Mouse (Mus musculus) intestine, postnatal 0 days (tissue): Measurements from ENCODE around the gene C530008M17Rik. TPM values are rescaled to one million over a fixed set of nuclear protein-coding genes. Genes with fewer than 3 reads are reported as not detected.
A peak's percentile ranks its signal among the peaks of the same experiment; 100 is the strongest.

Experiments used
- ATAC-seq: fragments of 200-750 bp; cut with Nextera tagmentation; 2 replicates; pipeline ENCODE4 v1.8.0; 2017; ENCODE audit warnings: mild to moderate bottlenecking, moderate TSS enrichment, moderate library complexity
- H3K27ac ChIP-seq: fragments of 300-500 bp; sonication (generic); 2 replicates; pipeline ENCODE4 v1.5.1; 2014; ENCODE audit warnings: mild to moderate bottlenecking, low read depth, low read length, moderate library complexity
- H3K27me3 ChIP-seq: fragments of 300-500 bp; sonication (generic); replicated peaks from 2 replicates; pipeline ENCODE4 v1.6.1; 2014; ENCODE audit warnings: low read length, mixed read lengths; ENCODE audit not compliant: control insufficient read depth, insufficient read depth
- H3K36me3 ChIP-seq: fragments of 300-500 bp; sonication (generic); 2 replicates; pipeline ENCODE4 v1.6.1; 2014; ENCODE audit warnings: mild to moderate bottlenecking, moderate library complexity; ENCODE audit not compliant: control insufficient read depth, insufficient read depth
- H3K4me1 ChIP-seq: fragments of 300-500 bp; sonication (generic); replicated peaks from 2 replicates; pipeline ENCODE4 v1.6.1; 2014; ENCODE audit warnings: antibody characterized with exemption, low read length, mixed read lengths; ENCODE audit not compliant: control insufficient read depth, insufficient read depth
- H3K4me2 ChIP-seq: fragments of 300-500 bp; sonication (generic); replicated peaks from 2 replicates; pipeline ENCODE4 v1.6.1; 2014; ENCODE audit warnings: low read depth, mild to moderate bottlenecking, moderate library complexity
- H3K4me3 ChIP-seq: fragments of 300-500 bp; sonication (generic); 2 replicates; pipeline ENCODE4 v1.5.1; 2014; ENCODE audit warnings: low read depth, low read length
- H3K9ac ChIP-seq: fragments of 300-500 bp; sonication (generic); 2 replicates; pipeline ENCODE4 v1.6.1; 2014; ENCODE audit warnings: mild to moderate bottlenecking, low read depth, low read length
- H3K9me3 ChIP-seq: fragments of 300-500 bp; sonication (generic); 2 replicates; pipeline ENCODE4 v1.6.1; 2016; ENCODE audit warnings: mixed run types; ENCODE audit not compliant: control insufficient read depth
- CTCF ChIP-seq: sonication (generic); IDR thresholded peaks from 2 replicates; pipeline ENCODE4 v1.5.1; 2016; ENCODE audit warnings: low read depth, mild to moderate bottlenecking, control low read depth, antibody characterized with exemption, moderate library complexity
- WGBS: fragments of 180-500 bp; shearing (Covaris S2); extraction: QIAGEN DNeasy Blood & Tissue Kit; methylation state at CpG from one replicate; pipeline ENCODE4 v1.1.7; 2014; 5-methylcytosine and 5-hydroxymethylcytosine counted together
- polyA plus RNA-seq: library from polyadenylated mRNA; unstranded; fragments of >200 nt; fragmentation: Nextera tagmentation; extraction: Ambion mirVana; gene quantifications from 2 replicates; pipeline ENCODE4 v1.2.1, GENCODE M21; 2015

C530008M17Rik gene
- polyA plus RNA-seq, 1 experiment from 2014 or later, result 15.3 TPM

GRCm38 (mm10) chr5:76752351-76752750, 96.0 kb downstream of the C530008M17Rik start:
- 84% methylated on average over 5 of the region's 5 CpGs for WGBS
- H3K27ac ChIP-seq, result no peak overlapping the region
- H3K4me1 ChIP-seq, result no peaks in the 10 kb centered on the region
- H3K9ac ChIP-seq, result no peak overlapping the region
- ATAC-seq, result no peak
- no peaks in the 10 kb centered on the region for H3K9me3 ChIP-seq
- no peaks in the 10 kb centered on the region for H3K36me3 ChIP-seq
- TF ChIP-seq CTCF, result no peak
- H3K27me3 ChIP-seq, result no peaks in the 10 kb centered on the region
- no peak overlapping the region for H3K4me3 ChIP-seq
- H3K4me2 ChIP-seq, result no peak overlapping the region

GRCm38 (mm10) chr5:76760349-76760748, 104.0 kb downstream of the C530008M17Rik start:
- H3K4me3 ChIP-seq, result no peak overlapping the region
- no peaks in the 10 kb centered on the region for H3K9me3 ChIP-seq
- TF ChIP-seq CTCF, result no peak
- no peak overlapping the region for H3K9ac ChIP-seq
- no peaks in the 10 kb centered on the region for H3K36me3 ChIP-seq
- H3K4me1 ChIP-seq, result no peaks in the 10 kb centered on the region
- no peak overlapping the region for H3K27ac ChIP-seq
- H3K27me3 ChIP-seq, result no peaks in the 10 kb centered on the region
- ATAC-seq, result no peak
- 59% methylated on average over 3 of the region's 3 CpGs for WGBS
- no peak overlapping the region for H3K4me2 ChIP-seq

GRCm38 (mm10) chr5:76762030-76762698, 105.9 kb downstream of the C530008M17Rik start:
- H3K4me2 ChIP-seq, result no peak overlapping the region
- WGBS, result 81% methylated on average over 14 of the region's 14 CpGs
- no peak overlapping the region for H3K9ac ChIP-seq
- H3K27ac ChIP-seq, result no peak overlapping the region
- TF ChIP-seq CTCF, result no peak
- no peaks in the 10 kb centered on the region for H3K9me3 ChIP-seq
- no peak overlapping the region for H3K4me3 ChIP-seq
- ATAC-seq, result no peak
- H3K4me1 ChIP-seq, result no peaks in the 10 kb centered on the region
- no peaks in the 10 kb centered on the region for H3K27me3 ChIP-seq
- no peaks in the 10 kb centered on the region for H3K36me3 ChIP-seq

DNA sequence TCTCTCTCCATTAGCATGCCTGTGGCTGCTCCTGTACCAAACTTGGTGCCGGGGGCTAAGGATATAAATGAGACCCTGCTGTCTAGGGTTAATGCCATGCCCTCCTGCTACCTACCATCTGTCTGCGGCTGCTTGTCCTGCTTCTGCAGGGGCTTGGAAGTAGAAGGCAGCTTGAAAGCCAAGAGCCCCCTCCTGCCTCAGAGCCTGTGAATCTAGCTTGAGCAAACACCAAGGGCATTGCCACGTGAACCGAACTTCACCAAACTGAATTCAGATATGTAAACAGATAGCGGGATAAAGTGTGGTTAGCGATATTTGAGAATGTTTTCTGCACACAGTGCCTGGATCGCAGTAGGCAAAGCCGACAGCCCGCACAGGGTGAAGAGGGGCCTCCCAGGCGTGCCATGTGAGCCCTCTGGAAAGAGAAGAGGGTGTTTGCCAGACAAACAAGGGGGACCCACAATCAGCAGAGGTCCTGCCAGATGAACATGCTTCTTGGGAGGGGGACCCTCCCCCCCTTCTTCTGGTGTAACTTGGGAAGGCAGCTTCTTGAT, 106.9 kb downstream of the C530008M17Rik start:
- H3K4me1 ChIP-seq, result no peaks in the 10 kb centered on the region
- no peak overlapping the region for H3K9ac ChIP-seq
- no peak for TF ChIP-seq CTCF
- H3K27me3 ChIP-seq, result no peaks in the 10 kb centered on the region
- ATAC-seq, result no peak
- no peak overlapping the region for H3K4me2 ChIP-seq
- H3K27ac ChIP-seq, result no peak overlapping the region
- no peaks in the 10 kb centered on the region for H3K9me3 ChIP-seq
- no peaks in the 10 kb centered on the region for H3K36me3 ChIP-seq
- H3K4me3 ChIP-seq, result no peak overlapping the region
- 48% methylated on average over 10 of the region's 10 CpGs for WGBS

GRCm38 (mm10) chr5:76763731-76764130, 107.4 kb downstream of the C530008M17Rik start:
- ATAC-seq, result no peak
- TF ChIP-seq CTCF, result no peak
- H3K4me3 ChIP-seq, result no peak overlapping the region
- no peak overlapping the region for H3K4me2 ChIP-seq
- WGBS, result 53% methylated on average over 6 of the region's 6 CpGs
- no peaks in the 10 kb centered on the region for H3K27me3 ChIP-seq
- no peaks in the 10 kb centered on the region for H3K4me1 ChIP-seq
- no peaks in the 10 kb centered on the region for H3K9me3 ChIP-seq
- no peak overlapping the region for H3K27ac ChIP-seq
- H3K36me3 ChIP-seq, result no peaks in the 10 kb centered on the region
- no peak overlapping the region for H3K9ac ChIP-seq

DNA sequence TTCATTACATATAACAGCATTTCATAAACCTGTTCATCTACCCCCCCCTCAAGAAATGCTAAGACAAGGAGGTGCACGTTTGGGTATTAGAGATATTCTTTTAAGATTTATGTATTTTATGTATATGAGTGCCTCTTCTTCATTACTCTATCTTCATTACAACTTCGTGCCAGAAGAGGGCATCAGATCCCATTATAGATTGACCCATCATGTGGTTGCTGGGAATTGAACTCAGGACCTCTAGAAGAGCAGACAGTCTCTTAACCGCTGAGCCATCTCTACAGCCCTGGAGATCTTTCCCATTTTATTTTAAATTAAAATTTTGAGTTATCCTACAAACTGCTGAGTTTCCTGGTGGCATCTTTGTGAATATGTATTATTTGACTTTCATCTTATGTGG, 112.7 kb downstream of the C530008M17Rik start:
- Histone ChIP-seq H3K36me3 (no peaks in the 10 kb centered on the region), H3K4me1 (no peaks in the 10 kb centered on the region), H3K4me3 (no peak overlapping the region), H3K9me3 (no peaks in the 10 kb centered on the region), H3K27me3 (no peaks in the 10 kb centered on the region), H3K27ac (no peak overlapping the region), H3K4me2 (no peak overlapping the region), H3K9ac (no peak overlapping the region)
- 70% methylated on average over 3 of the region's 3 CpGs for WGBS
- TF ChIP-seq CTCF, result peak; percentile 52
- no peak for ATAC-seq

DNA sequence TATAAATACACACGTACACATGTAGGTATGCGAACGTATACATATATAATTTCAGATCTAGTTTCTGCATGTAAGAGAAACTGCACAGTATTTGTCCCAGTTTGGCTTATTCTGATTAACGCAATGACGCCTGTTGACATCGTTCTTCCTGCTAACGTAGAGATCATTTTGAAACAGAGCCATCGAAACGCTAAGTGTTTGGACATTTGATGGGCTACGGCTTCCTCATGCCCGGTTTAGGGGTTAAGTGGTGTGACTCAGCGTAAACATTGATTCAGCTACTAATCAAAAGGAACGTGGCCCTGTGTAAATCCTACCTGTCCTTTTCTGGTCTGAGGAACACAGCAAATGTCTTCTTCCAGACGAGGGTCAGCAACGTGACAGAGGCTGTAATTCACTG, 113.3 kb downstream of the C530008M17Rik start:
- H3K9me3 ChIP-seq, result no peaks in the 10 kb centered on the region
- H3K27me3 ChIP-seq, result no peaks in the 10 kb centered on the region
- no peak overlapping the region for H3K4me3 ChIP-seq
- no peak overlapping the region for H3K4me2 ChIP-seq
- ATAC-seq, result no peak
- no peaks in the 10 kb centered on the region for H3K4me1 ChIP-seq
- WGBS, result 52% methylated on average over 15 of the region's 15 CpGs
- no peak for TF ChIP-seq CTCF
- H3K27ac ChIP-seq, result no peak overlapping the region
- no peaks in the 10 kb centered on the region for H3K36me3 ChIP-seq
- H3K9ac ChIP-seq, result no peak overlapping the region
